Mouse (Mus musculus) neural tube, embryonic 14.5 days (tissue): ENCODE measurements at regions not wholly inside any gene's neighbourhood (a gene's known extent, or its start where the extent isn't known, plus 50 kb on each side); places are given as distances from the start of the nearest gene placed in this dataset.
"Not testable (repeated sequence)": the region's sequence is repeated elsewhere in the genome, so short reads cannot be mapped to it uniquely, and the experiment has no call there.

Experiments used
- ATAC-seq: fragments of 200-750 bp; cut with Nextera tagmentation; 2 replicates; pipeline ENCODE4 v1.8.0; 2017; ENCODE audit warnings: low read depth, mild to moderate bottlenecking, moderate TSS enrichment, moderate library complexity
- H3K27ac ChIP-seq: fragments of 300-500 bp; sonication (generic); 2 replicates; pipeline ENCODE4 v1.5.1; 2014; ENCODE audit warnings: low read depth, mild to moderate bottlenecking, control low read depth, low read length, moderate library complexity, mixed read lengths
- H3K27me3 ChIP-seq: fragments of 300-500 bp; sonication (generic); 2 replicates; pipeline ENCODE4 v1.6.1; 2014; ENCODE audit warnings: low read length; ENCODE audit not compliant: control insufficient read depth, insufficient read depth
- H3K36me3 ChIP-seq: fragments of 300-500 bp; sonication (generic); 2 replicates; pipeline ENCODE4 v1.6.1; 2014; ENCODE audit warnings: low read length, mixed read lengths; ENCODE audit not compliant: control insufficient read depth, insufficient read depth
- H3K4me1 ChIP-seq: fragments of 300-500 bp; sonication (generic); 2 replicates; pipeline ENCODE4 v1.6.1; 2014; ENCODE audit warnings: low read length; ENCODE audit not compliant: control insufficient read depth, insufficient read depth
- H3K4me2 ChIP-seq: fragments of 300-500 bp; sonication (generic); 2 replicates; pipeline ENCODE4 v1.6.1; 2014; ENCODE audit warnings: mild to moderate bottlenecking, low read depth, low read length, control low read depth
- H3K4me3 ChIP-seq: fragments of 300-500 bp; sonication (generic); 2 replicates; pipeline ENCODE4 v1.5.1; 2014; ENCODE audit warnings: low read depth, low read length, control low read depth, mixed read lengths
- H3K9ac ChIP-seq: fragments of 300-500 bp; sonication (generic); replicated peaks from 2 replicates; pipeline ENCODE4 v1.6.1; 2014; ENCODE audit warnings: low read depth, mild to moderate bottlenecking, control low read depth, low read length, mixed read lengths
- H3K9me3 ChIP-seq: fragments of 300-500 bp; sonication (generic); 2 replicates; pipeline ENCODE4 v1.6.1; 2016; ENCODE audit warnings: low read length; ENCODE audit not compliant: control insufficient read depth
- WGBS: fragments of 180-500 bp; shearing (Covaris S2); extraction: QIAGEN DNeasy Blood & Tissue Kit; methylation state at CpG from one replicate; pipeline ENCODE4 v1.1.7; 2014; 5-methylcytosine and 5-hydroxymethylcytosine counted together

GRCm38 (mm10) chr3:39876046-39876445 lies 655.0 kb upstream of the Intu start:
- H3K27ac ChIP-seq, H3K4me1 ChIP-seq, H3K36me3 ChIP-seq, ATAC-seq, H3K4me3 ChIP-seq, H3K27me3 ChIP-seq, H3K9me3 ChIP-seq, H3K9ac ChIP-seq, H3K4me2 ChIP-seq: not testable (repeated sequence)
- WGBS = 89% methylated on average over 1 of the region's 1 CpGs

- Histone ChIP-seq H3K27ac (no peak overlapping the region), H3K27me3 (no peaks in the 10 kb centered on the region), H3K9ac (no peak overlapping the region), H3K36me3 (no peaks in the 10 kb centered on the region), H3K4me2 (no peak overlapping the region), H3K4me3 (no peak overlapping the region), H3K4me1 (no peaks in the 10 kb centered on the region), H3K9me3 (no peaks in the 10 kb centered on the region)
- WGBS = 31% methylated on average over 4 of the region's 4 CpGs
- no peak for ATAC-seq
Observed at GRCm38 (mm10) chr3:39884370-39884769, 646.7 kb upstream of the Intu start.

GRCm38 (mm10) chr3:39888376-39888775 lies 642.7 kb upstream of the Intu start:
- ATAC-seq = no peak
- H3K4me2 ChIP-seq = no peak overlapping the region
- H3K4me1 ChIP-seq = no peaks in the 10 kb centered on the region
- 93% methylated on average over 5 of the region's 5 CpGs for WGBS
- H3K9me3 ChIP-seq = no peaks in the 10 kb centered on the region
- H3K9ac ChIP-seq = no peak overlapping the region
- H3K27ac ChIP-seq = no peak overlapping the region
- no peaks in the 10 kb centered on the region for H3K36me3 ChIP-seq
- H3K4me3 ChIP-seq = no peak overlapping the region
- H3K27me3 ChIP-seq = no peaks in the 10 kb centered on the region

GRCm38 (mm10) chr3:39889222-39889621 lies 641.9 kb upstream of the Intu start:
- Histone ChIP-seq H3K27me3 (no peaks in the 10 kb centered on the region), H3K9me3 (no peaks in the 10 kb centered on the region), H3K4me1 (no peaks in the 10 kb centered on the region), H3K27ac (no peak overlapping the region), H3K4me2 (no peak overlapping the region), H3K9ac (no peak overlapping the region), H3K36me3 (no peaks in the 10 kb centered on the region), H3K4me3 (no peak overlapping the region)
- ATAC-seq = no peak
- 55% methylated on average over 2 of the region's 2 CpGs for WGBS

GRCm38 (mm10) chr3:39898961-39899360 lies 632.1 kb upstream of the Intu start:
- Histone ChIP-seq H3K27me3 (no peaks in the 10 kb centered on the region), H3K4me3 (no peak overlapping the region), H3K9ac (no peak overlapping the region), H3K36me3 (no peaks in the 10 kb centered on the region), H3K27ac (no peak overlapping the region), H3K9me3 (no peaks in the 10 kb centered on the region), H3K4me1 (no peaks in the 10 kb centered on the region), H3K4me2 (no peak overlapping the region)
- no peak for ATAC-seq
- WGBS = 70% methylated on average over 5 of the region's 5 CpGs

- Histone ChIP-seq H3K9me3 (no peaks in the 10 kb centered on the region), H3K4me3 (no peak overlapping the region), H3K9ac (no peak overlapping the region), H3K27ac (no peak overlapping the region), H3K27me3 (no peaks in the 10 kb centered on the region), H3K36me3 (no peaks in the 10 kb centered on the region), H3K4me1 (no peaks in the 10 kb centered on the region), H3K4me2 (no peak overlapping the region)
- no peak for ATAC-seq
- 81% methylated on average over 2 of the region's 2 CpGs for WGBS
Observed at GRCm38 (mm10) chr3:39900207-39900606, 630.9 kb upstream of the Intu start.

GRCm38 (mm10) chr3:39904377-39904776 lies 626.7 kb upstream of the Intu start:
- WGBS = 66% methylated on average over 3 of the region's 3 CpGs
- ATAC-seq = no peak
- Histone ChIP-seq H3K9ac (no peak overlapping the region), H3K27me3 (no peaks in the 10 kb centered on the region), H3K9me3 (no peaks in the 10 kb centered on the region), H3K36me3 (no peaks in the 10 kb centered on the region), H3K27ac (no peak overlapping the region), H3K4me3 (no peak overlapping the region), H3K4me2 (no peak overlapping the region), H3K4me1 (no peaks in the 10 kb centered on the region)

GRCm38 (mm10) chr3:39908676-39909362 lies 622.3 kb upstream of the Intu start:
- Histone ChIP-seq H3K4me2 (no peak overlapping the region), H3K36me3 (no peaks in the 10 kb centered on the region), H3K4me3 (no peak overlapping the region), H3K4me1 (no peaks in the 10 kb centered on the region), H3K27ac (no peak overlapping the region), H3K27me3 (no peaks in the 10 kb centered on the region), H3K9me3 (no peaks in the 10 kb centered on the region), H3K9ac (no peak overlapping the region)
- ATAC-seq = no peak
- 83% methylated on average over 4 of the region's 4 CpGs for WGBS

GRCm38 (mm10) chr3:39909642-39910041 lies 621.4 kb upstream of the Intu start:
- 64% methylated on average over 1 of the region's 1 CpGs for WGBS
- Histone ChIP-seq H3K27me3 (no peaks in the 10 kb centered on the region), H3K9ac (no peak overlapping the region), H3K4me1 (no peaks in the 10 kb centered on the region), H3K4me3 (no peak overlapping the region), H3K27ac (no peak overlapping the region), H3K9me3 (no peaks in the 10 kb centered on the region), H3K36me3 (no peaks in the 10 kb centered on the region), H3K4me2 (no peak overlapping the region)
- ATAC-seq = no peak
